Mouse (Mus musculus): ENCODE results near the gene Baiap2.
A peak's percentile ranks its signal among the peaks of the same experiment; 100 is the strongest.

The Baiap2 gene

GRCm38 (mm10) chr11:119947897-119948296 lies 5.3 kb downstream of the Baiap2 start:
- no peak for DNase-seq (ENCODE audit: low spot score)

GRCm38 (mm10) chr11:119948305-119948704 lies 5.7 kb downstream of the Baiap2 start:
- no peak for DNase-seq (ENCODE audit: low spot score)

DNA sequence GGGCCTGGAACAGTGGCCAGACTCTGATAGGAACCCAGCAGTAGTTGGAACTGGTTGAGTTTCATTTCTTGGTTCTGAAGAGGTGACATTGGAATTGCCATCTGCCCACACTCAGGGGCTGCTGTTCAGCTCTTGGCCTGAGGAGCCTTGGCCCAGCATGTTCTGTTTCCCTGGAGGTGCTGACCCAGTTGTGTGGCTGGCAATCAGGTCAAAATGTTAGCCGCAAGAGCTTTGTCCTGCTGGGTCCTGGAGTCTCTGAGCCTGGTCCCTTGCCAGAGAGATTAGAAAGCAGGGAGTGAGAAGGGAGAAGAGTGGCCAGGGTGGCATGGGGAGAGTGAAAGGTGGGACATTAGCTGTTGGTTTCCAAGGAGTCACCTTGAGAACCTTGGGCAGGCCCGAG lies 6.2 kb downstream of the Baiap2 start:
- DNase-seq (ENCODE audit: low spot score): no peak

DNA sequence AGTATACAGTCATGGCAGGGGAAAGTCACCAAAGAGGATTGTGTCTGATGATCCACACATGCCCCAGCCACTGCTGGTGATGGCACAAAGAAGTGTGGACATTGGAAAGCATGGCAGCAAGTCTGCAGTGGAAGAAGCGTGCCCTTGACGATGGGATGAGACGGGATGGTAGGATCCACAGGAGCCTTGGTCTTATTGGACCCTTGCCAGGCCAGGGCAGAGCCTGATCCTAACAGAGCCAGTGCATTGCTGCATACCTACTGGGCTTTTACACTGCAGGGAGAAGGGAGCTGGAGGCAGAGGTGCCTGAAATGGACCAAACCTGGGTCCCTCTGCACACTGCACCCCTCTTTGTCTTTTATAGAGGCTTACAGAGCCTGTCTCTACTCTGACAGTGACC lies 8.0 kb downstream of the Baiap2 start:
- DNase-seq (ENCODE audit: low spot score): no peak

DNA sequence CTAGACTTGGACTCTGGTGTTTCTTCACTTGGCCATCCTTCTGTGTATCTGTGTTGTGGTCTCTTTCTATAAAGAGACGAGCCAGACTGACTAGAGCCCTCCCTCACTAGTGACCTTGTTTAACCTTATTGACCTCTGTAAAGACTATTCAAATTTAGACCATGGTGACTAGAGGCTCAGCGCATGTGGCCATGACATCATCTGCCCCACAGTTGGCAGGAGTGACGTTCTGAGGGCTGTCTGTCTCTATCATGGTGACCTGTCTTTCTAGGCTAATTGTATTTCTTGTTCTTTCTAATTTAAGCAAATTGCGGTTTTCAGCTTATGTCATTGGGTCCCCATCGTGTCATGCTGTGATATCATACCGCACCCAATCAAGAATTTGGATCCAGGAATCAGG lies 8.8 kb downstream of the Baiap2 start:
- no peak for DNase-seq (ENCODE audit: low spot score)

DNA sequence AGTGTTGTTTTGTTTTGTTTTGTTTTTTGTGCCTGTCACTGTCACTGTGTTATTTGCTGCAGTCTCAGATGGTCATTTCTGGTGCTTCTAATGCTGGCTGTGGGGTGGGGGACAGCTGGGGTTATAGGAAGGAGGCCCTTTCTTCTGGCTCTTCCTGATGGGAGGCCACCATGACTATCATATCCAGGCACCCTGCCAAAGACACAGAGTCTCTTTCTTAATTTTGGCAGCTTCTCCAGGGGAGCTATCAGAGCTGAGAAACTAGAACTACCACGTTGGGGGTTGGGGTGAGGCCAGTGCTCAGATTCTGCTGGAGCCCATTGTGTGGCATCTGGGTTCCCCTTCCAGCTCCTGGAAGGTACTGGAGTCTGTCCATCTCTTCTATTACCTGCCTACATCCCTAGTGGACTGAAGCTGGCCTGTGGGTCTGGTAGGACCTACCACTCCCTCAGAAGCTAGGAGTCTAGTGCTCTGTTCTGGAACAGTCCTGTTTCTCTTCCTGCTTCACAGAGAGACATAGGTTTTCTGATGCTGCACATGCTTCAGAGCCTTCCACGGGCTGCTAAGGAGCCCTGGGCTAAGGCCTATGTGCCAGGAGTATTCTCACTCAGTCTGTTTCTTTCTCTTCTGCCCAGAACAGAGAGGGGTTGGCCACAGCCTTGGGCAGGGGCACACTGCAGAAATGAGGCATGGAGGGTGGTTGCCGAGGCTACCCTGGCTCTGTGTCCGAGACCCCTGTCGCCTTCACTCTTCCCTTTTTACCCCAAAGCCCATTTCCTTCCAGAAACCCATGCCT lies 10.1 kb downstream of the Baiap2 start:
- no peak for DNase-seq (ENCODE audit: low spot score)

DNA sequence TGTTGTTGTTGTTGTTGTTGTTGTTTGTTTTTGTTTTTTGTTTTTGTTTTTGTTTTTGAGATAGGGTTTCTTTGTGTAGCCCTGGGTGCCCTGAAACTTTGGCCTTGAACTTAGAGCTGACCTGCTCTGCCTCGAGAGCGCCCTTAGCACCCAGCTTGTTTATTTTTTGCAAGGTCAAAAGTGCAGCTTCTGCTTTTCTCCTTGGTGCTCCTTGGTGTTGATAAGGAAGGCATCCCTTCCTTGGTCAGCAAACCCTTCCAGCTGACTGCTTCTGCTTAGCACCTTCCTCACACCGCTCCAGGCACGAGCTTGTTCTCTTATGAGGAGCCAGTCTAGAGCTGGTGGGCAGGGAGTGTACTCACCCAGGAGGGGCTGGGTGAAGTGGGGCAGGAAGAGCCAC lies 11.7 kb downstream of the Baiap2 start:
- DNase-seq (ENCODE audit: low spot score): peak; percentile 66

DNA sequence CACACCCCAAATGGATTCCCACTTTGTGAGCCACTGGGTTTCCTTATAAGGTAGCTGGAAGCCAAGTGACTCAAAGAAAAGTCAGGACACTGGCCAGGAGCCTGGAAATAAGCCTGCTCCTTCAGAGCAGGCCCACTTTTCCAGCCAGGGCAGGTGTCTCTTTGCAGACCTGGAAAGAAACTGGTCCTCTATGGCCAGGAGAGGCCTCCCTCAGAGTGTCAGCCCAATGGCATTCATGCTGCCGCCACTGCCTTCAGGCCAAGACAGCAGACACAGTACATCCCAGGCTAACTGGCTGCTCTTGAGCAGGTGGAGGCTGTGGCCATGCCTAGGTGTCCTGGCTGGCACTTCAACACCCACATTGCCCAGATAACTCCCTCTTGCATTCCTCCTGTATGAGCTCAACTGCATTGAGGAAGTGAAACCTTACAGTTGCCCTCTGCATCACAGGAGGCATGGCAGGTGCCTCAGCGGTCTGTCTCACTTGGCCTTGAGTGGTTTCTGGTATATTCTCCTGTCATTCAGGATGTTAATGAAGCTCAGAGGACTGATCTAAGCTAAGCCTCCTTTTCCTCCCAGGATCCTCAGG lies 12.3 kb downstream of the Baiap2 start:
- no peak for DNase-seq (ENCODE audit: low spot score)

DNA sequence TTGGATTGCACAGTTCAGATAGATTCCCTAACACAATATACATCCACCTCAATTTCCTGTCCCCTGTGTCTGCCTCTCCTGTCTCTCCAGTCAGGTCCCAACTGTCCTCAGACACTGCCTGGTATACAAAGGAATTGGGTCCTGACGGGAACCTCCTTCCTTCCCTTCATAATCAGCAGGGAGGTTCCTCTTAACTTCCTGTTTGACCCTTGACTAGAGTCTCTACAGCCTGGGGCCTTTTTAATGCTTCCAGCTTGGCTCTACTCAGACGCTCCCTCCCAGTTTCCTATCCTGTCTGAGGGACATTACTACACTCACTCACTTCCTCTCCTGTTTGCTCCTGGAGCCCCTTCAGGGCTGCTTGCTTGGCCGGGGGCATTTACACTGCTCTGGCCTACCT lies 12.9 kb downstream of the Baiap2 start:
- DNase-seq (ENCODE audit: low spot score): no peak

- no peak for DNase-seq (ENCODE audit: low spot score)
Observed at GRCm38 (mm10) chr11:119956590-119956989, 14.0 kb downstream of the Baiap2 start.

DNA sequence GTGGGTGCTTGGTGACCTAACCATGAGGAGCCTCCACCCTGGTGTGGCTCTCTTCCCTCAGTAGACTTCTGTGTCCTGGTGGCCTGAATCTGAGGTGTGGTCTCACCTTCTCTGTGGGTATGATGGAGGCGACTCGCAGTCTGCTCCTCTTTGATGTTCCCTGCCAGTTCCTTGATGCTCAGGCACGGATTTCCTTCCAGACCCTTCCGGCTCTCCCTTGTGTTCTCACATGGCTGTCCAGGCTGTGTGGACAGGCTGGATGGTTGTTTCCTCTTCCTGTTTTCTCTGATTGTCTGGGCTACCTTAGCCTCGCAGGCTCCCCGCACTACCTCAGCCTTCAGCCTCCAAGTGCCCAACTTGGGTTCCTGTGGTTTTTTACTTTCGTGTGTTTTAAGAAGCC lies 16.3 kb downstream of the Baiap2 start:
- no peak for DNase-seq (ENCODE audit: low spot score)

GRCm38 (mm10) chr11:119959714-119960113 lies 17.2 kb downstream of the Baiap2 start:
- no peak for DNase-seq (ENCODE audit: low spot score)

DNA sequence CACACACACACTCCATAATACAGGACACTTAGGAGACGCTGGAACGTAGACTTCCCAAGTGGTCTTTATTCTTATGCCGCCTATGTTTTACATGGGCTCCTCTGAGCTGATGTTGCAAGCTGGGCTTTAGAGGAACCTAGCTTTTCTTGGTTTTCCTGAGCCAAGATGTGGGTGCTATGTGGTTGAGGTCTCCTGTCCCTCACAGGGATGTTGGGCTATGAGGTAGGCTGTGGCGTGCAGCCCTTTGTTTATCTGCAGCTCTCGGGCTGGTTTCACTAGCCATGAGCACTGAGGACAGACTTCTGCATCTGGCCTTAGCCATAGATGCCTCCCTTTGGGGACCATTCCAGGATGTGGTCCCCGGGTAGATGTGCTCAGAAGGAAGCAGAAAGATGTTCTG lies 18.1 kb downstream of the Baiap2 start:
- DNase-seq (ENCODE audit: low spot score): no peak

GRCm38 (mm10) chr11:119961511-119961910 lies 18.9 kb downstream of the Baiap2 start:
- no peak for DNase-seq (ENCODE audit: low spot score)

- DNase-seq (ENCODE audit: low spot score): no peak
Observed at GRCm38 (mm10) chr11:119965053-119965452, 22.5 kb downstream of the Baiap2 start.

GRCm38 (mm10) chr11:119966294-119966693 lies 23.7 kb downstream of the Baiap2 start:
- DNase-seq (ENCODE audit: low spot score): no peak

DNA sequence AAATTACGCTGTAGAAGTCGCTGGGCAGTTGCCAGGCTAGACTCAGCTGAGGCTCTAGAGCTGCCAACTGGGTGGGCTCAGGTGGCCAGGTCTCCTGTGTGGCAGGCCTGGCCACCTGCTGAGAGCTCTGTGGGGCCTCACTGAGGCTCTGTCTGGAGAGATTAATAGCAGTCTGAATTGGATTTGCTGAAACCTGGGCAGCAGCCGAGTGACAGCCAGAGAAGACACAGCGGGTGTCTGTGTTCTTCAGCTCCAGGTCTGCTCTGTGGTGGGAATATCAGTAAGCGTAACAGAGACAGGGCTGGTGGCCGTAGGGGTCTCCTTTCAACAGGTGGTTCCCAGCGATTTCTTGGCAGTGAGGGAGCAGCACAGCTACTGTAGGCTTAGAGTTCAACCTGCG lies 24.8 kb downstream of the Baiap2 start:
- DNase-seq (ENCODE audit: low spot score): no peak

DNA sequence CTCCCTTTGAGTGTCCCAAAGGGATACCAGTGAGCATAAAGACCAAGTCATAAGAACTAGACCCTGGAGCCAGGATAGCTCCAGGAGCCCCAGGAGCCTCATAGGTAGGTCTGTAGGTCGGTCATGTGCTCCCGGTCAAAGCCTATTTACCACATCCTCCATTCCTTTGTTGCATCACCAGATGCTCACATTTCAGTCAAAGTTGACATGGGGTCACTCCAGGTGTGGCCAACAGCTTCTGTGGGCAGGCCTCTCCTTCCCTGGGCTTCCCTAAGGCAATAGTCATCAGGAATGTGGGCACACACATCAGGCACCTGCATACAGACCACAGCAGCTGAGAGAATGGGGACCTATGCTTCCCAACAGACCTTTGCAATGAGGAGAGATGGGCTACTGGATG lies 25.3 kb downstream of the Baiap2 start:
- DNase-seq (ENCODE audit: low spot score): no peak

GRCm38 (mm10) chr11:119970021-119970851 lies 27.7 kb downstream of the Baiap2 start:
- DNase-seq (ENCODE audit: low spot score): no peak

DNA sequence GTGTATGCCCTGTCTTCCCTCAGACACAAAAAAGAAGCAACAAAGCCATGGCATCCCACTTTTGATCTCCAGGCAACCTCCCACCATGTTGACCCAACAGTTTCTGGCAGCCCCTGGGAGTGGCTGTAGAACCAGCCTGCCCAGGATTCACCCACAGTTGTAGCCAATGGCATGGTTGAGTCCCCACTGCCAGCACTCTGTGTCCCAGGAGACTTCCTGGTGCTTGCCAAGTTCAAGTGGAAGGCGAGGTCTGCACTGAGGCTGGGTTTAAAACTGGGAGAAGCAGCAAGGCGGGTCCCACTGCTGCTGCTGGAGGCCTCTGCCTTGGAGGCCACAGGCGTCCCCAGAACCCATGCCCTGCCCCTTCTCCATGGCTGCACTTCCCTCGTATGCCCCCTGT lies 31.2 kb downstream of the Baiap2 start:
- no peak for DNase-seq (ENCODE audit: low spot score)

- no peak for DNase-seq (ENCODE audit: low spot score)
Observed at GRCm38 (mm10) chr11:119975739-119976501, 33.4 kb downstream of the Baiap2 start.

GRCm38 (mm10) chr11:119978701-119979100 lies 36.1 kb downstream of the Baiap2 start:
- no peak for DNase-seq (ENCODE audit: low spot score)
